Mouse (Mus musculus): ENCODE measurements around the gene Trp53rkb.

Trp53rkb gene

DNA sequence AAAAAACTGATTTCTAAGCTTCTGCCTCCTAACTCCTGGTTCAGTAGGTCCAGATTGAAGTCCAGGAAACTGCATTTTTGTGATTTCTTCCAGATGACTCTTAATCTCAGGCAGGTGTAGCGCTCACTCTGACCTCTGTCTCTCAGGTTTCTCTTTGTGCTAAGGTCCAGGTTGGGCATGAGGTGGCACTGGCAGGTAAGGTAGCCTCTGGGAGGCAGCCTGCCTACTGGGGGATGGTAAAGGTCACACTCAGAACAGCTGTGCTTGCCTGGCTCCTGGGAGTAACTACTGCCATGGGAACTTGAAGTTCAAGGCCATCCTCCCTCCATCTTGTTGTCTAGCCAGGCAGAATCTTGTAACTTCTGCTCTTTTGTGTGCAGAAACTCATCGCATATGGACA lies 41.8 kb downstream of the Trp53rkb start:
- no peak for DNase-seq (ENCODE audit: low read depth, low spot score)

DNA sequence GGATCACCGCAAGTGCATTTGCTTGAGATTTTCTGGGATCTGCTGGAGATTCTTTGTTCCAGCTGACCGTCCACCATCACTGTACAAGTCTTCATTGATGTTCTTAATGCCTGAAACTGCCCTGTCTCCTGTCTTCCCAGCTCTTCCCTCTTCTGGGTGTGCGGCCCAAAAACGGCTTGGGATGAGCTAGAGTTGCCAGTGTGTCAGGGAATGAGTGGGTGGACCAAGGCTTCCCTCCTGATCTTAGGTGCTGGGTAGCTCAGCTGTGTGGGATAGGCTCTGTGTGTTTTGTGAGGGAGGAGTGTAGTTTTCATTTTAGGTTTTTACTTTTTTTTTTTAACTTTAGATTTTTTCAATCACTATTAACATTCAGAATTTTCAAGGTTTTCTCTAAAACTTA lies 42.5 kb downstream of the Trp53rkb start:
- no peak for DNase-seq (ENCODE audit: low read depth, low spot score)

- no peak for DNase-seq (ENCODE audit: low read depth, low spot score)
Measured at GRCm38 (mm10) chr2:166835581-166835980, 43.2 kb downstream of the Trp53rkb start.

GRCm38 (mm10) chr2:166841813-166842212 lies 49.5 kb downstream of the Trp53rkb start:
- DNase-seq (ENCODE audit: low read depth, low spot score): no peak
